Mouse (Mus musculus) brain, embryonic 14.5 days (tissue): Measurements from ENCODE around the gene BC028528.

Source experiments
- CTCF ChIP-seq: fragments of 200-500 bp; IDR thresholded peaks from 2 replicates; pipeline ENCODE4 v1.5.1; 2012; ENCODE audit warnings: inconsistent platforms, mild to moderate bottlenecking, moderate library complexity, borderline replicate concordance; ENCODE audit not compliant: insufficient read depth, insufficient read length; ENCODE audit errors: extremely low read depth
- POLR2A ChIP-seq: fragments of 200-500 bp; IDR thresholded peaks from 2 replicates; pipeline ENCODE4 v1.6.1; 2012; ENCODE audit warnings: mild to moderate bottlenecking, inconsistent platforms, borderline replicate concordance; ENCODE audit not compliant: poor library complexity, insufficient read depth, insufficient read length, severe bottlenecking; ENCODE audit errors: extremely low read depth

DNA sequence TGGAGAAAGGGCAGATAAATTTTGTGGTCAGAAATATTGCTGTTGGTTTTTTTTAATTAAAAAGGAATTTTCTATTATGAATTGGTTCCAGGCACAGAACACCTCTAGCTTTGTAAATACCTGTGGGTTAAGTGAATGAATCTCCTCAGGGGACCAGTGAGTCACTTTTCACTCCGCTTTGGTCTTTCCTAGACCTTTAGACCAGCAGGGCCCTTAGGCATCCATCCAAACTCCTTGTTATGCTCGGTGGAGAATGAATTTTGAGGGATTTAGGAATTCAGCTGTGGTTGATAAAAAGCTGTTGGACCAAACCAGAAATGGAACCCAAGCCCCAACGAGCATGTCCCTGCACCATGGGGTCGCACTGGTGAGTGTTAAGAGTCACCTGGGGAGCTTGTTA lies 15.8 kb upstream of the BC028528 start:
- TF ChIP-seq CTCF (no peak), POLR2A (no peak)
